In genomic region chr17:26576833-26577232, GRCm38 (mm10) we compare ENCODE assay signal across 9 mouse cellular contexts. TPM values are rescaled to one million over a fixed set of nuclear protein-coding genes. Genes with fewer than 3 reads are reported as not detected.
DNase-seq lines count a peak whose midpoint lies in the region; ATAC-seq lines count a peak whose summit lies in the region.
"Had no signal": no experiment of that assay in that cellular context is flagged by ENCODE, and none has a peak within 500 bp of the region (broad histone marks: within the 10 kb centered on the region; RNA-seq: fewer than 3 reads in every experiment).

No protein-coding gene starts in this region.

- peaks cover 28% of the 10 kb centered on the region; the same call in 1 of the 2 replicates for H3K36me3 ChIP-seq in hindbrain, embryonic 12.5 days

- intact Hi-C loops in heart, postnatal 36 days (cut with DNase I), result no loop called here

- H3K4me2 ChIP-seq in hindbrain, embryonic 12.5 days (replicated peaks), result no peak overlapping the region

- 93% methylated on average over 7 of the region's 7 CpGs for WGBS in hindbrain, embryonic 12.5 days

- no peak overlapping the region for H3K9ac ChIP-seq in hindbrain, embryonic 12.5 days

- no peaks in the 10 kb centered on the region for H3K4me1 ChIP-seq in hindbrain, embryonic 12.5 days

- no peak overlapping the region for H3K4me3 ChIP-seq in hindbrain, embryonic 12.5 days

- no peaks in the 10 kb centered on the region for H3K9me3 ChIP-seq in hindbrain, embryonic 12.5 days (replicated peaks)

- peak; percentile 83 for DNase-seq in adrenal gland, postnatal 10 days
- no peak for DNase-seq in adrenal gland, postnatal 4 days (ENCODE audit: low spot score in 2 of 2)
- DNase-seq in ovary, postnatal 36 days (ENCODE audit: low spot score), result peak; percentile 47
- no peak for DNase-seq in ovary, postnatal 10 days (ENCODE audit: low spot score)
- DNase-seq in heart, postnatal 36 days, result peak; percentile 77 to 82
- no peak for DNase-seq in right cerebral cortex, adult 18-20 months
- no peak for DNase-seq in cerebellum, postnatal 14 days
- DNase-seq: left cerebral cortex, postnatal 4 days had no signal

- no peak overlapping the region for H3K27ac ChIP-seq in hindbrain, embryonic 12.5 days

- no peaks in the 10 kb centered on the region for H3K27me3 ChIP-seq in hindbrain, embryonic 12.5 days

- ATAC-seq in hindbrain, embryonic 12.5 days (ENCODE audit: low FRiP score), result no peak

RNA-seq across cellular contexts. Expression of gene Dusp1, which starts 14.9 kb away (rescaled TPM):
- 10 to 100 TPM; 40.3 to 89.1 TPM for total RNA-seq in adrenal gland, postnatal 10 days (2021)
- total RNA-seq in adrenal gland, postnatal 4 days (2021), result 10 to 100 TPM; 43.8 to 46.4 TPM
- total RNA-seq in heart, postnatal 36 days (2021), result 100 to 1,000 TPM in 1 of 2 experiments, 10 to 100 TPM in 1; 49.6 to 105 TPM
- polyA plus RNA-seq in hindbrain, embryonic 12.5 days (2016; fragmentation: Nextera tagmentation; extraction: Ambion mirVana), result 33.0 and 38.5 TPM in 2 replicates

RNA-seq across cellular contexts. Expression of gene Ergic1, which starts 15.5 kb away (rescaled TPM):
- total RNA-seq in adrenal gland, postnatal 10 days (2021), result 100 to 1,000 TPM; 137 to 143 TPM
- 100 to 1,000 TPM; 158 to 164 TPM for total RNA-seq in adrenal gland, postnatal 4 days (2021)
- total RNA-seq in heart, postnatal 36 days (2021), result 10 to 100 TPM; 47.5 to 56.2 TPM
- 85.3 and 90.3 TPM in 2 replicates for polyA plus RNA-seq in hindbrain, embryonic 12.5 days (2016; fragmentation: Nextera tagmentation; extraction: Ambion mirVana)

Comparison
In these comparisons a context has a peak if more than half of its experiments do, and no peak if none do; other contexts are left out.
1. DNase-seq: peak in adrenal gland, postnatal 10 days (single experiment), ovary, postnatal 36 days (single experiment) and heart, postnatal 36 days (2 of 2); none in adrenal gland, postnatal 4 days (0 of 2), ovary, postnatal 10 days (single experiment), right cerebral cortex, adult 18-20 months (single experiment) and cerebellum, postnatal 14 days (0 of 2).